Mouse (Mus musculus) embryonic fibroblast, embryonic 13.5 days (primary cell): ENCODE measurements at regions not wholly inside any gene's neighbourhood (a gene's known extent, or its start where the extent isn't known, plus 50 kb on each side); places are given as distances from the start of the nearest gene placed in this dataset.

Source experiments
- CTCF ChIP-seq: IDR thresholded peaks from 2 replicates; pipeline ENCODE4 v1.5.1; 2011; ENCODE audit warnings: mild to moderate bottlenecking, control low read depth, low read length, moderate library complexity, borderline replicate concordance; ENCODE audit not compliant: insufficient read depth
- POLR2A ChIP-seq: IDR thresholded peaks from 2 replicates; pipeline ENCODE4 v1.6.1; 2011; ENCODE audit warnings: low read depth, mild to moderate bottlenecking, control low read depth, low read length, moderate library complexity

- TF ChIP-seq POLR2A (no peak), CTCF (no peak)
Measured at GRCm38 (mm10) chr17:62286086-62287080, 594.7 kb downstream of the Efna5 start.
